Mouse (Mus musculus): ENCODE results near the gene Hectd4.

- TF ChIP-seq CTCF (IDR thresholded peaks at IDR 0.05; ENCODE audit: insufficient read depth, low read length) (no peak), POLR2A (IDR thresholded peaks at IDR 0.05; ENCODE audit: borderline replicate concordance, extremely low read depth, low read depth, low read length) (no peak)
Measured at GRCm38 (mm10) chr5:121233726-121234125, 13.7 kb downstream of the Hectd4 start.
